Mouse (Mus musculus) hindbrain, embryonic 10.5 days (tissue): ENCODE measurements around the gene Mast4. TPM values are rescaled to one million over a fixed set of nuclear protein-coding genes. Genes with fewer than 3 reads are reported as not detected.

Experiments used
- DNase-seq: peaks from one replicate; pipeline ENCODE4 v3.0.0-alpha.2; 2017; ENCODE audit warnings: low spot score
- H3K27ac ChIP-seq: fragments of 300-500 bp; sonication (generic); 2 replicates; pipeline ENCODE4 v1.5.1; 2016; ENCODE audit warnings: mild to moderate bottlenecking, moderate library complexity
- H3K27me3 ChIP-seq: fragments of 300-500 bp; sonication (generic); 2 replicates; pipeline ENCODE4 v1.6.1; 2016; ENCODE audit warnings: mild to moderate bottlenecking; ENCODE audit not compliant: poor library complexity, insufficient read depth, severe bottlenecking
- H3K36me3 ChIP-seq: fragments of 300-500 bp; sonication (generic); 2 replicates; pipeline ENCODE4 v1.6.1; 2016; ENCODE audit warnings: mild to moderate bottlenecking, moderate library complexity
- H3K4me1 ChIP-seq: fragments of 300-500 bp; sonication (generic); replicated peaks from 2 replicates; pipeline ENCODE4 v1.6.1; 2016; ENCODE audit warnings: mild to moderate bottlenecking
- H3K4me3 ChIP-seq: fragments of 300-500 bp; sonication (generic); 2 replicates; pipeline ENCODE4 v1.5.1; 2016; ENCODE audit warnings: mild to moderate bottlenecking, moderate library complexity
- H3K9me3 ChIP-seq: fragments of 300-500 bp; sonication (generic); 2 replicates; pipeline ENCODE4 v1.6.1; 2016; ENCODE audit warnings: mild to moderate bottlenecking, moderate library complexity
- WGBS: fragments of 180-500 bp; shearing (Covaris S2); methylation state at CpG from one replicate; pipeline ENCODE4 v1.1.7; 2016; 5-methylcytosine and 5-hydroxymethylcytosine counted together
- polyA plus RNA-seq: library from polyadenylated mRNA; unstranded; fragments of >200 nt; fragmentation: Nextera tagmentation; extraction: Ambion mirVana; gene quantifications from 2 replicates; pipeline ENCODE4 v1.2.1, GENCODE M21; 2016

Mast4 gene
- polyA plus RNA-seq, 1 experiment from 2014 or later = 19.3 TPM

- Histone ChIP-seq H3K4me1 (peaks cover 28% of the 10 kb centered on the region), H3K27ac (peak overlapping the region; percentile 82), H3K9me3 (no peaks in the 10 kb centered on the region), H3K36me3 (no peaks in the 10 kb centered on the region), H3K27me3 (0 out of 2 replicates have a peak, but pooled peaks cover 10% of the 10 kb centered on the region), H3K4me3 (peak overlapping the region; percentile 16; the same call in 1 of the 2 replicates)
- 23% methylated on average over 14 of the region's 14 CpGs for WGBS
- peak; percentile 43 for DNase-seq
Observed at GRCm38 (mm10) chr13:103248102-103249054, 85.9 kb downstream of the Mast4 start.

GRCm38 (mm10) chr13:103246973-103247718 lies 87.2 kb downstream of the Mast4 start:
- H3K4me1 ChIP-seq = peaks cover 28% of the 10 kb centered on the region
- DNase-seq = no peak
- 0 out of 2 replicates have a peak, but pooled peaks cover 10% of the 10 kb centered on the region for H3K27me3 ChIP-seq
- H3K4me3 ChIP-seq = no peak overlapping the region
- no peaks in the 10 kb centered on the region for H3K9me3 ChIP-seq
- WGBS = 76% methylated on average over 5 of the region's 5 CpGs
- H3K27ac ChIP-seq = peak overlapping the region; percentile 82; the same call in 1 of the 2 replicates
- no peaks in the 10 kb centered on the region for H3K36me3 ChIP-seq

- DNase-seq = no peak
- WGBS = 92% methylated on average over 5 of the region's 5 CpGs
- H3K36me3 ChIP-seq = no peaks in the 10 kb centered on the region
- no peak overlapping the region for H3K27ac ChIP-seq
- no peak overlapping the region for H3K4me3 ChIP-seq
- peaks cover 28% of the 10 kb centered on the region for H3K4me1 ChIP-seq
- H3K9me3 ChIP-seq = no peaks in the 10 kb centered on the region
- 0 out of 2 replicates have a peak, but pooled peaks cover 10% of the 10 kb centered on the region for H3K27me3 ChIP-seq
Observed at GRCm38 (mm10) chr13:103245431-103245830, 88.9 kb downstream of the Mast4 start.

GRCm38 (mm10) chr13:103244053-103244452 lies 90.2 kb downstream of the Mast4 start:
- no peak for DNase-seq

GRCm38 (mm10) chr13:103241092-103241491 lies 93.2 kb downstream of the Mast4 start:
- Histone ChIP-seq H3K27me3 (0 out of 2 replicates have a peak, but pooled peaks cover 8% of the 10 kb centered on the region), H3K4me1 (no peaks in the 10 kb centered on the region)
- WGBS = 96% methylated on average over 4 of the region's 4 CpGs

More at GRCm38 (mm10) chr13:103244053-103244452, 90.2 kb downstream of the Mast4 start:
- H3K27me3 ChIP-seq = 0 out of 2 replicates have a peak, but pooled peaks cover 10% of the 10 kb centered on the region
- H3K36me3 ChIP-seq = no peaks in the 10 kb centered on the region
- H3K9me3 ChIP-seq = no peaks in the 10 kb centered on the region
- H3K4me1 ChIP-seq = peaks cover 25% of the 10 kb centered on the region
- no peak overlapping the region for H3K4me3 ChIP-seq
- H3K27ac ChIP-seq = no peak overlapping the region
- 70% methylated on average over 4 of the region's 4 CpGs for WGBS

GRCm38 (mm10) chr13:103239654-103240053 lies 94.6 kb downstream of the Mast4 start:
- no peaks in the 10 kb centered on the region for H3K4me1 ChIP-seq
- H3K4me3 ChIP-seq = no peak overlapping the region
- H3K9me3 ChIP-seq = no peaks in the 10 kb centered on the region
- no peaks in the 10 kb centered on the region for H3K27me3 ChIP-seq
- WGBS = 94% methylated on average over 8 of the region's 8 CpGs
- DNase-seq = no peak
- H3K27ac ChIP-seq = no peak overlapping the region
- H3K36me3 ChIP-seq = no peaks in the 10 kb centered on the region

More at GRCm38 (mm10) chr13:103241092-103241491, 93.2 kb downstream of the Mast4 start:
- no peaks in the 10 kb centered on the region for H3K36me3 ChIP-seq
- no peak for DNase-seq
- no peaks in the 10 kb centered on the region for H3K9me3 ChIP-seq
- H3K27ac ChIP-seq = no peak overlapping the region
- no peak overlapping the region for H3K4me3 ChIP-seq

- Histone ChIP-seq H3K27ac (no peak overlapping the region), H3K27me3 (no peaks in the 10 kb centered on the region), H3K9me3 (no peaks in the 10 kb centered on the region), H3K4me1 (no peaks in the 10 kb centered on the region), H3K36me3 (no peaks in the 10 kb centered on the region), H3K4me3 (no peak overlapping the region)
- DNase-seq = no peak
- WGBS = 96% methylated on average over 7 of the region's 7 CpGs
Observed at GRCm38 (mm10) chr13:103238034-103238705, 96.1 kb downstream of the Mast4 start.

- Histone ChIP-seq H3K9me3 (no peaks in the 10 kb centered on the region), H3K36me3 (no peaks in the 10 kb centered on the region), H3K27ac (no peak overlapping the region), H3K4me1 (no peaks in the 10 kb centered on the region), H3K4me3 (no peak overlapping the region), H3K27me3 (no peaks in the 10 kb centered on the region)
- no peak for DNase-seq
- WGBS = 92% methylated on average over 7 of the region's 7 CpGs
Observed at GRCm38 (mm10) chr13:103232171-103232570, 102.1 kb downstream of the Mast4 start.

GRCm38 (mm10) chr13:103229069-103229468 lies 105.2 kb downstream of the Mast4 start:
- WGBS = 88% methylated on average over 4 of the region's 4 CpGs
- Histone ChIP-seq H3K36me3 (no peaks in the 10 kb centered on the region), H3K27ac (no peak overlapping the region)

GRCm38 (mm10) chr13:103225895-103226815 lies 108.1 kb downstream of the Mast4 start:
- no peak for DNase-seq

More at GRCm38 (mm10) chr13:103229069-103229468, 105.2 kb downstream of the Mast4 start:
- H3K27me3 ChIP-seq = no peaks in the 10 kb centered on the region
- H3K9me3 ChIP-seq = no peaks in the 10 kb centered on the region
- no peak overlapping the region for H3K4me3 ChIP-seq
- H3K4me1 ChIP-seq = peaks cover 19% of the 10 kb centered on the region
- DNase-seq = no peak

GRCm38 (mm10) chr13:103225217-103225894 lies 108.9 kb downstream of the Mast4 start:
- Histone ChIP-seq H3K27me3 (no peaks in the 10 kb centered on the region), H3K27ac (0 out of 2 replicates have a peak overlapping the region, but pooled peaks have one; percentile 36), H3K4me1 (peaks cover 26% of the 10 kb centered on the region), H3K36me3 (no peaks in the 10 kb centered on the region), H3K4me3 (no peak overlapping the region), H3K9me3 (no peaks in the 10 kb centered on the region)
- WGBS = 47% methylated on average over 11 of the region's 11 CpGs
- DNase-seq = no peak

More at GRCm38 (mm10) chr13:103225895-103226815, 108.1 kb downstream of the Mast4 start:
- H3K27me3 ChIP-seq = no peaks in the 10 kb centered on the region
- H3K4me3 ChIP-seq = no peak overlapping the region
- no peaks in the 10 kb centered on the region for H3K36me3 ChIP-seq
- H3K9me3 ChIP-seq = no peaks in the 10 kb centered on the region
- H3K4me1 ChIP-seq = peaks cover 19% of the 10 kb centered on the region
- WGBS = 63% methylated on average over 17 of the region's 17 CpGs
- 0 out of 2 replicates have a peak overlapping the region, but pooled peaks have one; percentile 36 for H3K27ac ChIP-seq
